Mouse (Mus musculus): ENCODE results near the gene Olfr153.
"Not testable (repeated sequence)": the region's sequence is repeated elsewhere in the genome, so short reads cannot be mapped to it uniquely, and the experiment has no call there.

Gene Olfr153

GRCm38 (mm10) chr2:87531496-87531895 lies at the start of gene Olfr153:
Gene Olfr153 (plus strand): TSS chr2:87531796.
- DNase-seq: no peak

- DNase-seq: no peak
Measured at GRCm38 (mm10) chr2:87482276-87482675, 49.3 kb upstream of the Olfr153 start.

GRCm38 (mm10) chr2:87496993-87497392 lies 34.6 kb upstream of the Olfr153 start, which contains the start of gene Pramel7:
Gene Pramel7 (minus strand): TSS chr2:87497093.
- DNase-seq: not testable (repeated sequence)

- no peak for DNase-seq
Measured at GRCm38 (mm10) chr2:87506265-87506664, 25.3 kb upstream of the Olfr153 start, which contains the start of gene Pramel6. Gene Pramel6 (plus strand): TSS chr2:87506565.

GRCm38 (mm10) chr2:87515046-87515445 lies 16.6 kb upstream of the Olfr153 start:
- DNase-seq: no peak

GRCm38 (mm10) chr2:87515457-87516060 lies 16.0 kb upstream of the Olfr153 start:
- DNase-seq: no peak

GRCm38 (mm10) chr2:87516581-87516980 lies 15.0 kb upstream of the Olfr153 start:
- no peak for DNase-seq

- no peak for DNase-seq
Measured at GRCm38 (mm10) chr2:87520651-87521050, 10.9 kb upstream of the Olfr153 start.

GRCm38 (mm10) chr2:87525899-87526616 lies 5.5 kb upstream of the Olfr153 start:
- DNase-seq: not testable (repeated sequence)

- DNase-seq: no peak
Measured at GRCm38 (mm10) chr2:87534826-87535225, 3.2 kb downstream of the Olfr153 start.

GRCm38 (mm10) chr2:87545442-87545841 lies 13.8 kb downstream of the Olfr153 start, which contains the start of gene Olfr1128:
Gene Olfr1128 (minus strand): TSS chr2:87545542.
- DNase-seq: no peak

- not testable (repeated sequence) for DNase-seq
Measured at GRCm38 (mm10) chr2:87573602-87574001, 42.0 kb downstream of the Olfr153 start, which contains the start of gene Olfr1129. Gene Olfr1129 (plus strand): TSS chr2:87573902.
